Mouse (Mus musculus) v-Abl transformed pro-B cells (cell line): ENCODE measurements around the gene Rbl1.

Experiments used
- in situ Hi-C, 2 experiments: fragments of 400-800 bp; cut with MboI; formaldehyde crosslinking; loops; one replicate each; pipeline ENCODE4 v1.15.1; 2025; ENCODE audit not compliant: unreplicated experiment in 2 of 2

Gene Rbl1

GRCm38 (mm10) chr2:157102256-157102655 lies 102.1 kb downstream of the Rbl1 start:
- in situ Hi-C loops = loop anchor here in 1 of 2 experiments (25.0 kb wide), 1 partner anchor 565 kb away; the partner anchor contains the start of gene Aar2

GRCm38 (mm10) chr2:157101650-157102049 lies 102.7 kb downstream of the Rbl1 start:
- in situ Hi-C loops = loop anchor here in 1 of 2 experiments (25.0 kb wide), 1 partner anchor 564 kb away; the partner anchor contains the start of gene Aar2

- in situ Hi-C loops = loop anchor here in 1 of 2 experiments (25.0 kb wide), 1 partner anchor 563 kb away; the partner anchor contains the start of gene Aar2
These were observed 104.1 kb downstream of the Rbl1 start for GRCm38 (mm10) chr2:157100319-157100605.

GRCm38 (mm10) chr2:157099532-157100318 lies 104.6 kb downstream of the Rbl1 start:
- in situ Hi-C loops = loop anchor here (10.0 to 25.0 kb wide), 3 partner anchors 315 to 565 kb away; partner anchors contain the start of gene Aar2 (in 1 of the 2)
